Mouse (Mus musculus) splenic B cell, adult 2 months (primary cell): ENCODE measurements around the gene 4930502E18Rik.
"Not testable (repeated sequence)": the region's sequence is repeated elsewhere in the genome, so short reads cannot be mapped to it uniquely, and the experiment has no call there.

Experiments
- DNase-seq: peaks from one replicate; pipeline ENCODE4 v3.0.0-alpha.2; 2011; ENCODE audit warnings: low read depth, low spot score
- H3K27me3 ChIP-seq: 2 replicates; pipeline ENCODE4 v1.6.1; 2012; ENCODE audit warnings: mild to moderate bottlenecking, low read length, moderate library complexity, mixed read lengths; ENCODE audit not compliant: control insufficient read depth, poor library complexity, insufficient read depth, severe bottlenecking
- H3K36me3 ChIP-seq: 2 replicates; pipeline ENCODE4 v1.6.1; 2012; ENCODE audit warnings: mild to moderate bottlenecking, low read length, moderate library complexity, mixed read lengths; ENCODE audit not compliant: control insufficient read depth, poor library complexity, insufficient read depth, severe bottlenecking

Gene 4930502E18Rik

GRCm38 (mm10) chrX:53724596-53724995 is at the start of gene 4930502E18Rik:
TSS of gene 4930502E18Rik (plus strand) at chrX:53724826.
- Histone ChIP-seq H3K36me3 (no peaks in the 10 kb centered on the region), H3K27me3 (no peaks in the 10 kb centered on the region)
- no peak for DNase-seq

- DNase-seq, H3K36me3 ChIP-seq, H3K27me3 ChIP-seq: not testable (repeated sequence)
Measured at GRCm38 (mm10) chrX:53676943-53677342, 47.7 kb upstream of the 4930502E18Rik start.

- H3K36me3 ChIP-seq, DNase-seq, H3K27me3 ChIP-seq: not testable (repeated sequence)
Measured at GRCm38 (mm10) chrX:53682650-53683049, 42.0 kb upstream of the 4930502E18Rik start.

GRCm38 (mm10) chrX:53684676-53685075 is 40.0 kb upstream of the 4930502E18Rik start:
- not testable (repeated sequence) for H3K36me3 ChIP-seq, DNase-seq, H3K27me3 ChIP-seq

GRCm38 (mm10) chrX:53692065-53692464 is 32.6 kb upstream of the 4930502E18Rik start:
- no peaks in the 10 kb centered on the region for H3K27me3 ChIP-seq
- no peak for DNase-seq
- H3K36me3 ChIP-seq, result no peaks in the 10 kb centered on the region

GRCm38 (mm10) chrX:53693141-53693540 is 31.5 kb upstream of the 4930502E18Rik start:
- no peak for DNase-seq
- H3K36me3 ChIP-seq, result no peaks in the 10 kb centered on the region

GRCm38 (mm10) chrX:53694008-53694777 is 30.4 kb upstream of the 4930502E18Rik start:
- DNase-seq, result no peak
- no peaks in the 10 kb centered on the region for H3K36me3 ChIP-seq
- no peaks in the 10 kb centered on the region for H3K27me3 ChIP-seq

More at GRCm38 (mm10) chrX:53693141-53693540, 31.5 kb upstream of the 4930502E18Rik start:
- no peaks in the 10 kb centered on the region for H3K27me3 ChIP-seq

GRCm38 (mm10) chrX:53699225-53699624 is 25.4 kb upstream of the 4930502E18Rik start:
- no peaks in the 10 kb centered on the region for H3K27me3 ChIP-seq
- no peak for DNase-seq
- no peaks in the 10 kb centered on the region for H3K36me3 ChIP-seq

GRCm38 (mm10) chrX:53702673-53703072 is 22.0 kb upstream of the 4930502E18Rik start:
- no peak for DNase-seq
- no peaks in the 10 kb centered on the region for H3K27me3 ChIP-seq
- H3K36me3 ChIP-seq, result no peaks in the 10 kb centered on the region

GRCm38 (mm10) chrX:53715942-53716322 is 8.7 kb upstream of the 4930502E18Rik start:
- no peaks in the 10 kb centered on the region for H3K27me3 ChIP-seq

GRCm38 (mm10) chrX:53716323-53717182 is 8.1 kb upstream of the 4930502E18Rik start:
- Histone ChIP-seq H3K36me3 (no peaks in the 10 kb centered on the region), H3K27me3 (no peaks in the 10 kb centered on the region)
- no peak for DNase-seq

More at GRCm38 (mm10) chrX:53715942-53716322, 8.7 kb upstream of the 4930502E18Rik start:
- DNase-seq, result no peak
- no peaks in the 10 kb centered on the region for H3K36me3 ChIP-seq

- DNase-seq, result no peak
- Histone ChIP-seq H3K36me3 (no peaks in the 10 kb centered on the region), H3K27me3 (no peaks in the 10 kb centered on the region)
Measured at GRCm38 (mm10) chrX:53728967-53729366, 4.3 kb downstream of the 4930502E18Rik start.

GRCm38 (mm10) chrX:53752851-53753250 is 28.2 kb downstream of the 4930502E18Rik start:
- no peak for DNase-seq
- H3K27me3 ChIP-seq, result no peaks in the 10 kb centered on the region
- no peaks in the 10 kb centered on the region for H3K36me3 ChIP-seq

- Histone ChIP-seq H3K27me3 (no peaks in the 10 kb centered on the region), H3K36me3 (no peaks in the 10 kb centered on the region)
- no peak for DNase-seq
Measured at GRCm38 (mm10) chrX:53757736-53758135, 33.1 kb downstream of the 4930502E18Rik start, which contains the start of gene 1700013H16Rik. TSS of gene 1700013H16Rik (minus strand) at chrX:53757831.

- no peak for DNase-seq
- H3K36me3 ChIP-seq, result no peaks in the 10 kb centered on the region
- no peaks in the 10 kb centered on the region for H3K27me3 ChIP-seq
Measured at GRCm38 (mm10) chrX:53776276-53776675, 51.6 kb downstream of the 4930502E18Rik start, which contains the start of gene Zfp36l3. TSS of gene Zfp36l3 (minus strand) at chrX:53776394.
